Mouse (Mus musculus) embryonic facial prominence, embryonic 10.5 days (tissue): ENCODE data around the gene Gpr171. TPM values are rescaled to one million over a fixed set of nuclear protein-coding genes. Genes with fewer than 3 reads are reported as not detected.
"Not testable (repeated sequence)": the region's sequence is repeated elsewhere in the genome, so short reads cannot be mapped to it uniquely, and the experiment has no call there.

Experiments used
- DNase-seq: peaks from one replicate; pipeline ENCODE4 v3.0.0-alpha.2; 2017; ENCODE audit warnings: low spot score
- H3K27ac ChIP-seq: fragments of 300-500 bp; sonication (generic); replicated peaks from 2 replicates; pipeline ENCODE4 v1.5.1; 2016; ENCODE audit warnings: mild to moderate bottlenecking
- H3K27me3 ChIP-seq: fragments of 300-500 bp; sonication (generic); replicated peaks from 2 replicates; pipeline ENCODE4 v1.6.1; 2016; ENCODE audit warnings: low read depth, mild to moderate bottlenecking; ENCODE audit not compliant: poor library complexity, severe bottlenecking
- H3K36me3 ChIP-seq: fragments of 300-500 bp; sonication (generic); replicated peaks from 2 replicates; pipeline ENCODE4 v1.6.1; 2016; ENCODE audit warnings: mild to moderate bottlenecking, moderate library complexity
- H3K4me1 ChIP-seq: fragments of 300-500 bp; sonication (generic); 2 replicates; pipeline ENCODE4 v1.6.1; 2016
- H3K4me3 ChIP-seq: fragments of 300-500 bp; sonication (generic); 2 replicates; pipeline ENCODE4 v1.5.1; 2016; ENCODE audit warnings: mild to moderate bottlenecking, moderate library complexity
- H3K9me3 ChIP-seq: fragments of 300-500 bp; sonication (generic); 2 replicates; pipeline ENCODE4 v1.6.1; 2016; ENCODE audit warnings: mild to moderate bottlenecking
- WGBS: fragments of 180-500 bp; shearing (Covaris S2); methylation state at CpG from one replicate; pipeline ENCODE4 v1.1.7; 2016; 5-methylcytosine and 5-hydroxymethylcytosine counted together
- polyA plus RNA-seq: library from polyadenylated mRNA; unstranded; fragments of >200 nt; fragmentation: Nextera tagmentation; extraction: Ambion mirVana; gene quantifications from 2 replicates; pipeline ENCODE4 v1.2.1, GENCODE M21; 2016

Gene Gpr171
- polyA plus RNA-seq, 1 experiment from 2014 or later, result 1.1 TPM

GRCm38 (mm10) chr3:59131081-59131480 is 29.5 kb upstream of the Gpr171 start:
- DNase-seq, result no peak
- Histone ChIP-seq H3K4me3 (no peak overlapping the region), H3K27me3 (no peaks in the 10 kb centered on the region), H3K4me1 (0 out of 2 replicates have a peak, but pooled peaks cover 1% of the 10 kb centered on the region), H3K27ac (no peak overlapping the region), H3K9me3 (no peaks in the 10 kb centered on the region), H3K36me3 (no peaks in the 10 kb centered on the region)
- WGBS, result 79% methylated on average over 4 of the region's 4 CpGs

- no peak overlapping the region for H3K4me3 ChIP-seq
- no peaks in the 10 kb centered on the region for H3K36me3 ChIP-seq
- DNase-seq, result peak; percentile 19
- H3K9me3 ChIP-seq, result no peaks in the 10 kb centered on the region
- no peak overlapping the region for H3K27ac ChIP-seq
- H3K27me3 ChIP-seq, result no peaks in the 10 kb centered on the region
- WGBS, result 52% methylated on average over 8 of the region's 8 CpGs
- H3K4me1 ChIP-seq, result peaks cover 8% of the 10 kb centered on the region; the same call in 1 of the 2 replicates
Observed at GRCm38 (mm10) chr3:59130431-59130830, 28.8 kb upstream of the Gpr171 start.

GRCm38 (mm10) chr3:59129547-59129946 is 27.9 kb upstream of the Gpr171 start:
- WGBS, result 91% methylated on average over 3 of the region's 3 CpGs
- H3K36me3 ChIP-seq, result no peaks in the 10 kb centered on the region
- H3K9me3 ChIP-seq, result no peaks in the 10 kb centered on the region
- H3K4me3 ChIP-seq, result no peak overlapping the region
- DNase-seq, result no peak
- peaks cover 12% of the 10 kb centered on the region; the same call in 1 of the 2 replicates for H3K4me1 ChIP-seq
- no peaks in the 10 kb centered on the region for H3K27me3 ChIP-seq
- no peak overlapping the region for H3K27ac ChIP-seq

DNA sequence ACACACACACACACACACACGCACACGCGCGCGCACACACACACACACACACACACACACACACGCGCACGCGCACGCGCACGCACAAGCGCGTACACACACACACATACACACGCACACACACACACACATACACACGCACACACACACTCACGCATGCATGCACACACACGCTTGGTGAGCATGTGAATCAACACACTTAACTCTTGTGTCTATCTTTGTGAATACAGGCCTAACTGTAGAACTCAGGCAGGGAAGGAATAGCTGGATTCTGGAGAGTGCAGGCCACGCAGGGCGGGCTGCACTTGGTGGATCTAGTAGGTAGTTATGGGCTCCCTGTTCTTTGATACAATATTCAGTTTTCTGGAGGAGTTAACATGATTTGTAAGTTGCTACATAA is 27.1 kb upstream of the Gpr171 start:
- DNase-seq, result no peak
- H3K27me3 ChIP-seq, result no peaks in the 10 kb centered on the region
- 79% methylated on average over 20 of the region's 20 CpGs for WGBS
- H3K27ac ChIP-seq, result no peak overlapping the region
- H3K9me3 ChIP-seq, result no peaks in the 10 kb centered on the region
- no peak overlapping the region for H3K4me3 ChIP-seq
- no peaks in the 10 kb centered on the region for H3K36me3 ChIP-seq
- H3K4me1 ChIP-seq, result peaks cover 17% of the 10 kb centered on the region

DNA sequence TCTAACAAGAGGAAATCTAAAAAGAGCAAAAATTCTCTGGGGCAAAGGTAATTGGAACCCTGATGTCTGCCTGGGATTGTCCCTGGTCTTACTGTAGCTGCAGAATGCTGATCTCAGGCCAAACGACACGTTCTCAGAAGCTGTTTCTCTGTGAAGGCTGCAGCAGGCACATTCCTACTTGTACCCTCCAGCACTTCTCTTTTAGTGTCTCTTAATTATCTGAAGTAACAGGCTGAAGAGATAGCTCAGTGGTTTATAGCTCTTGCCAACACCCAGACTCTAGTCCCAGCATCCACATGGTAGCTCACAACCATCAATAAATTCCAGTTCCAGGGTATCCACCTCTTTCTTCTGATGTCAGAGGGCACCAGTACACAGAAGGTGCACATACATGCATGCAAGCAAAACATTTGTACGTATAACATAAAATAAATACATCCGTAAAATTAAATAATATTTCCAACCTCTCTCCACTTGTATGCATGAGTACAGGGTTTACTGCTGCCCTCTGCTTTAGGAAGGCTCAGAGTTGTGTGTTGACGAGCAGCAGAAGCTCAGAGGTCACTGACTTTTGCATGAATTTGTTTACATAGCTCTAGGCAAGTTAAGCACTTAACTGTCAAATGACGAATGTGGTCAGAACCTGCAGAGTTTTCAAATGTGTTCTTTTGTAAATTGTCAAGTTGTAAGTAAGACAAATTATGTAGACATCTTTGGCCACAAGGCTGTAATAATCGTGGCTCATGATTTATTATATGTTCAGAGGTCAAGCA is 24.3 kb upstream of the Gpr171 start:
- H3K9me3 ChIP-seq, result no peaks in the 10 kb centered on the region
- DNase-seq, result no peak
- H3K4me3 ChIP-seq, result no peak overlapping the region
- no peaks in the 10 kb centered on the region for H3K27me3 ChIP-seq
- no peaks in the 10 kb centered on the region for H3K36me3 ChIP-seq
- peaks cover 28% of the 10 kb centered on the region for H3K4me1 ChIP-seq
- WGBS, result 53% methylated on average over 7 of the region's 7 CpGs
- no peak overlapping the region for H3K27ac ChIP-seq

DNA sequence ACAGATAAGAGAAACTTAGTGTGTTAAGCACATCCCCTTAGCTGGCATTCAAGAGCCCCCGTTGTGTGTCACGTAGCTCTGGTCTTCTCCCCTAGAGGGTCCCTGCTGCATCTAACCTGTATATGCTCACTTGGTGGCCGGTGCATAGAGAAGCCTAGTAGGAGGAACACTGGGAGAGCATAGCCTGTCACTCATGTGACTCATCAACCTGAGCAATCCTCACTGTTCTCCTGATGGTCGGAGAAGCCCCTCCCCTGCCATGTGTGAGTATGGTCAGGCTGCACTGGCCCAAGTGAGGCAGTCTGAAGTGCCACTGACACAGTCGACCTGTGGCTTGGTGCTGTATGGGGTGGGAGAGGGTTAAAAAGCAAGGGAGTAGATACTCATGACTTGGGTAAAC is 23.4 kb upstream of the Gpr171 start:
- Histone ChIP-seq H3K4me3 (no peak overlapping the region), H3K4me1 (peaks cover 28% of the 10 kb centered on the region), H3K9me3 (no peaks in the 10 kb centered on the region), H3K36me3 (no peaks in the 10 kb centered on the region), H3K27me3 (no peaks in the 10 kb centered on the region), H3K27ac (no peak overlapping the region)
- WGBS, result 65% methylated on average over 5 of the region's 5 CpGs
- DNase-seq, result no peak

DNA sequence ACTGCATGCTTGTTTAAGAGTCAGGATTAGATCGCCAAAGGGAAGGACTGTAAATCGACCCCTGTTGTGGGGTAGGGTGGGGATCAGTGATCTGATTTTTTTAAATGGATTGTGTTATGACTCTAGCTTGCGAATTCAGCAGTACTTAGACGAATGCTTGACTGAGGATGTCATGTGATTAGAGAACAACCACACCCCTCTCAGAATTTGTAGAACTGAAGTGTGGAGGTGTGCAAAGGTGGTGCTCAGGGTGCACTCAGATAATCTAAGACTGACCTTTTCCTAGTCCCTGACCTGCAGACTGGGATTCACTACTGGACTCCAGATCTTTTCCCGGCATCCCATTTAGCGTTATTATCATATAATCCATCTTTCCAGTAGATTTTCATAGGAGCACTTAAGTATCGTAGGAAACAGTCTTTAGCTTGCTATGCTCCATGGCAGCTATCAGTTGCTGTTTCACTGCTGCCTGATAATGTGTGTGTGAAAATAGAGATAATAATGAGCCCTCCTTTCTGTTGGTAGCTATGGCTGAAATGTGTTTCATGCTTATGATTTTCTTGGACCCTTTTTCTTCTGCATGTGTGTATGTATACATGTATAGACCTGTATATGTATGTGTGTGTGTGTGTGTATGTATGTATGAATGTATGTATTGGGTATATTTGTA is 20.3 kb upstream of the Gpr171 start:
- Histone ChIP-seq H3K36me3 (no peaks in the 10 kb centered on the region), H3K27me3 (no peaks in the 10 kb centered on the region), H3K9me3 (no peaks in the 10 kb centered on the region), H3K4me3 (no peak overlapping the region), H3K4me1 (peaks cover 28% of the 10 kb centered on the region), H3K27ac (no peak overlapping the region)
- no peak for DNase-seq
- WGBS, result 56% methylated on average over 7 of the region's 7 CpGs

- Histone ChIP-seq H3K27ac (peak overlapping the region; percentile 44; the same call in 1 of the 2 replicates), H3K4me1 (peaks cover 28% of the 10 kb centered on the region), H3K27me3 (no peaks in the 10 kb centered on the region), H3K4me3 (no peak overlapping the region), H3K36me3 (no peaks in the 10 kb centered on the region), H3K9me3 (no peaks in the 10 kb centered on the region)
- peak; percentile 14 for DNase-seq
- 25% methylated on average over 7 of the region's 7 CpGs for WGBS
Observed at GRCm38 (mm10) chr3:59121067-59121730, 19.6 kb upstream of the Gpr171 start.

GRCm38 (mm10) chr3:59113973-59114517 is 12.4 kb upstream of the Gpr171 start:
- no peaks in the 10 kb centered on the region for H3K4me1 ChIP-seq
- DNase-seq, result no peak
- H3K36me3 ChIP-seq, result no peaks in the 10 kb centered on the region
- no peak overlapping the region for H3K4me3 ChIP-seq
- WGBS, result 83% methylated on average over 8 of the region's 8 CpGs
- H3K27me3 ChIP-seq, result no peaks in the 10 kb centered on the region
- no peak overlapping the region for H3K27ac ChIP-seq
- H3K9me3 ChIP-seq, result no peaks in the 10 kb centered on the region

- DNase-seq, H3K27me3 ChIP-seq, H3K9me3 ChIP-seq, H3K4me3 ChIP-seq, H3K27ac ChIP-seq, H3K36me3 ChIP-seq, H3K4me1 ChIP-seq: not testable (repeated sequence)
- whole genome bisulfite sequencing, result 93% methylated on average over 4 of the region's 4 CpGs
Observed at GRCm38 (mm10) chr3:59113291-59113690, 11.7 kb upstream of the Gpr171 start.

DNA sequence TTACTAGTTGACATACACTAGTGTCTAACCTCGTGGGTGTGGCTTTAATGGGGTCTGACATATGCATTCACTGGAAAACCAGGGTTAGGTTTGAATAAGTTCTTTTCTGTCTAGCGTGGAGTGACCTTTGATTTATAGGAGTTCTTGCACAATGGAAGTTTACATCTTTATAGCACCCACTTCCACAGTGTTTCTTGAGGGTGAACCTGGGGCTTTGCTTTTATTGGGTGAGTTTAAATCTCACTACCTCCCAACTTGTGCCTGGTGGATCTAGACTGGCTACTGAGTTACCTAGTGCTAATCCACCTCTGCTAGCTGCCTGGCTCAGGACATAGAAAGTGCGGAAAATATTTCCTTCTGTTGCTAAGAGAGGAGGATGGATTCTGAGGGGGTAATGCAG is 10.3 kb upstream of the Gpr171 start:
- 82% methylated on average over 3 of the region's 3 CpGs for WGBS
- Histone ChIP-seq H3K4me3 (no peak overlapping the region), H3K27ac (no peak overlapping the region), H3K4me1 (no peaks in the 10 kb centered on the region), H3K36me3 (no peaks in the 10 kb centered on the region), H3K9me3 (no peaks in the 10 kb centered on the region), H3K27me3 (no peaks in the 10 kb centered on the region)
- DNase-seq, result no peak

DNA sequence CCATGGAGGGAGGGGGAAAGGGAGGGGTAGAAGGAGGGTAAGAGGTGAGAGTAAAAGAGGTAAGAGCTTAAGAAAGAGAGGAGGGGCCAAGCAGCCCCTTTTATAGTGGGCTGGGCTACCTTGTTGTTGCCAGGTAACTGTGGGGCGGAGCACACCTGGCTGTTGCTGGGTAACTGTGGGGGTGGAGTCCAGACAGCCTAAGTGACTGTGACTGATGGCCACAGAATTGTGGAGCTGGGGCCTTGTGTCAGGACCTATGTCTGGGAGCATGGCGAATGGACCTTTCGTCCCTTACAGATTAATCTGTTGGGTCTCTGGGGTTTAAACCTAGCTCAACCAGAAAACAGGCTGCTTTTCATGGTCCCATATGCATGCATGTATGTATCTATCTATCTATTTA is 8.2 kb upstream of the Gpr171 start:
- not testable (repeated sequence) for H3K27me3 ChIP-seq, H3K4me1 ChIP-seq, H3K4me3 ChIP-seq, H3K36me3 ChIP-seq, DNase-seq, H3K27ac ChIP-seq, H3K9me3 ChIP-seq
- 92% methylated on average over 3 of the region's 3 CpGs for WGBS
